Mouse (Mus musculus): Measurements from ENCODE around the gene Ntm. TPM values are rescaled to one million over a fixed set of nuclear protein-coding genes. Genes with fewer than 3 reads are reported as not detected.

Ntm gene
- total and polyA plus RNA-seq, 3 experiments = 1.6 to 1.9 (median 1.8) TPM

DNA sequence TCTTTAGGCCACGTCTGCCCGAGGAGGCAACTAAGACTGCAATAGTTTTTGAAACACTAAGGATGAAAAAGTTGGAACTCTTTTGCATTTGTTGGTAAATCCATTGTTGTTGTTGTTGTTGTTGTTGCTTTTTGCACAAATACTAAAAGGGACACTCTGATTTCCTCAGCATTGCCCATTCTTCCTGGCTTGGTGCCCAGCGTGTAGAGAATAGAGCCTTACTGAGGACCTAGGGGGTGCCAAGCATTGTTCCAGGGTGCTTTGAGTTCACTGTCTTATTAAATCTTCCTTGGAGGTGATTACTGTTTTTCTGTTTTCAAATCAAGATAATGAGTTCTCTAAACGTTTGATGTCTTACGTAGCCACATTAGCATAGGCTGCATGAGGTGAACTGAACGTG is 428.2 kb downstream of the Ntm start:
- intact Hi-C loops (cut with DNase I) = no loop called here
- no peak overlapping the region for H3K27ac ChIP-seq
- no peak for TF ChIP-seq CTCF (IDR thresholded peaks at IDR 0.05)
- no peak for TF ChIP-seq EP300 (IDR thresholded peaks at IDR 0.05; ENCODE audit: insufficient read depth, low read depth, low read length)
- no peak for TF ChIP-seq POLR2A (IDR thresholded peaks at IDR 0.05; ENCODE audit: insufficient read depth, low read depth, low read length)

DNA sequence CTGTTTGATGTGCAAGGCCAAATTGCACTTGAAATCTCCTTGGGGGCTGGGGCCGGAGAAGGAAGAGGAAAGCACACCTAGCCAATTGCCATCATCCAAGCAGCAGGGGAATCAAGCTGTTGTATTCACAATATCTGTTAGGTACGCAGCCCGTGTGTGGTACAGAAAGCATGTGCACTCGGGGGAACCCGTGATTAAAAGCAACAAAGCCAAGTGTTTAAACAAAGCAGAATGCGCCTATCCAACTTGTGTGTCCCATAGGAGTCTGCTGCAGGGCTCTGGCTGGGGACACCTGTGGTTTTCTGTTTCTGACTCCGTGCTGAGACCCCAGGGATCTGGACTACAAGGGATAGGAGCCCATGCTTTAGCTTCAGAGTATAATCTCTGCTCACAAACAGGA is 428.6 kb downstream of the Ntm start:
- Histone ChIP-seq H3K27me3 (ENCODE audit: control insufficient read depth, insufficient read depth, low read length) (no peaks in the 10 kb centered on the region; the same call in 1 of the 2 replicates), H3K4me1 (ENCODE audit: control insufficient read depth, insufficient read depth, low read length) (no peaks in the 10 kb centered on the region), H3K27ac (no peak overlapping the region), H3K36me3 (ENCODE audit: control insufficient read depth, insufficient read depth, low read length) (no peaks in the 10 kb centered on the region), H3K4me3 (no peak overlapping the region), H3K79me2 (replicated peaks; ENCODE audit: control insufficient read depth, insufficient read depth, low read length) (no peaks in the 10 kb centered on the region), H3K9ac (ENCODE audit: low read depth, low read length) (no peak overlapping the region)
- no peak for TF ChIP-seq CTCF (IDR thresholded peaks at IDR 0.05)
- TF ChIP-seq EP300 (IDR thresholded peaks at IDR 0.05; ENCODE audit: insufficient read depth, low read depth, low read length) = no peak
- TF ChIP-seq POLR2A (IDR thresholded peaks at IDR 0.05; ENCODE audit: insufficient read depth, low read depth, low read length) = no peak
- intact Hi-C loops (cut with DNase I) = no loop called here
- WGBS = 65% methylated on average over 7 of the region's 7 CpGs
- no peak for DNase-seq

More for the DNA sequence above, 428.2 kb downstream of the Ntm start:
- Histone ChIP-seq H3K36me3 (ENCODE audit: control insufficient read depth, insufficient read depth, low read length) (no peaks in the 10 kb centered on the region), H3K4me3 (no peak overlapping the region), H3K4me1 (ENCODE audit: control insufficient read depth, insufficient read depth, low read length) (no peaks in the 10 kb centered on the region), H3K27me3 (ENCODE audit: control insufficient read depth, insufficient read depth, low read length) (no peaks in the 10 kb centered on the region; the same call in 1 of the 2 replicates), H3K9ac (ENCODE audit: low read depth, low read length) (no peak overlapping the region), H3K79me2 (replicated peaks; ENCODE audit: control insufficient read depth, insufficient read depth, low read length) (no peaks in the 10 kb centered on the region)
- DNase-seq = no peak
- WGBS = 76% methylated on average over 6 of the region's 6 CpGs

DNA sequence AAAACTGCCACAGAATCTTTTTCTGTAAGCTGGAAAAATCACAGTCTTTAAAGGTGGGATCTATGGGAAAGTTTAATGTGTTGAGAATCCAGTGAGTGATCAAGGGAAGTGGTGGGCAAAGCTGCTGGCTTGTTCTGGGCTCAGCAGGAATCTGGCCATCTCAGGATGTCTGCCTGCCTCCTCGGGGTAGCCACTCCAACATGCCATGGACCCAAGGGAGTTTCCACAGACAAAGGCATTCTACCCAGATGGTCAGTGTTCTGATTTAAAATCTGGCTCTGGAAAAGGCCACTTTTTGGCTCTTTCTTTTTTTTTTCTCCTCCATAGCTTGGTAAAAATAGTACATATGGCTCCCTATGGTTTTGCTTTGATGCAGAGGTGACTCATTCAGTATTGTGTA is 429.4 kb downstream of the Ntm start:
- 33% methylated on average over 1 of the region's 1 CpGs for WGBS
- Histone ChIP-seq H3K9ac (ENCODE audit: low read depth, low read length) (no peak overlapping the region), H3K36me3 (ENCODE audit: control insufficient read depth, insufficient read depth, low read length) (no peaks in the 10 kb centered on the region), H3K4me1 (ENCODE audit: control insufficient read depth, insufficient read depth, low read length) (no peaks in the 10 kb centered on the region), H3K4me3 (no peak overlapping the region), H3K27ac (no peak overlapping the region), H3K27me3 (ENCODE audit: control insufficient read depth, insufficient read depth, low read length) (no peaks in the 10 kb centered on the region; the same call in 1 of the 2 replicates), H3K79me2 (replicated peaks; ENCODE audit: control insufficient read depth, insufficient read depth, low read length) (no peaks in the 10 kb centered on the region)
- intact Hi-C loops (cut with DNase I) = no loop called here
- TF ChIP-seq POLR2A (IDR thresholded peaks at IDR 0.05; ENCODE audit: insufficient read depth, low read depth, low read length) (no peak), CTCF (IDR thresholded peaks at IDR 0.05) (no peak), EP300 (IDR thresholded peaks at IDR 0.05; ENCODE audit: insufficient read depth, low read depth, low read length) (no peak)
- DNase-seq = no peak

DNA sequence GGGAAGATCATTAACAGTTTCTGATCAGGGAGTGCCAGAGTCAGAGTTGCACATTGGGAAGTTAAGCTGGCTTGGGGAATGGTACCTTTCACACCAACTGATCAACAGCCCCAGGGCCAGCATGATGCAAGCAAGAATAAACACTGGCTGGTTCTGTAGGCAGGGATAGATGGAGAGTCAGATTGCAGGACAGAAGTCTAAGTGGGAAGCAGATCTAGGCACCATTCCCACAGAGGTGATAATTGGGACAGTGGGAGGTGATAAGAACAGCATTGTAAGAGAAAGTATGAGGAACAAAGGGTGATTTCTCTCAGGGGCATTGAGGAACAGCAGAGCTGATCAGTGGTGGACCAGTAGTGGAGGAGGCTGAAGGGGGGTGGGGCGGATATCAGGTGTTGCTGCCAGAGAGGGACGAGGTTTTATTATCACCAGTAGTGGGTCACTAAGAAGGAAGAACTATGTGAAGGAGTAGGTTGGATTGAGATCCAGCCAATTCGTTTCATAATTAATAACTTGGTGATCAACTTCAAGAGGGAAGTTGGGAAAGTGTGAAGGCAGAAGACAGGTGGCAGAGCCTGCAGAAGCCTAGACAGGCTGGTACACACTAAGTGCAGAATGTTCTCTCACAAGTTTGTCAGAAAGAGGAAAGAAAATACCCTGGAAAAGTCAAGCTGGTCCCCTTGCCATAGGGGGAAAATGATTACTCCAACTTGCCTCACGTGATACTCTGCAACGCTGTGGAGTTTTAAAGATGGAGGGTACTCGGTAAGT is 431.6 kb downstream of the Ntm start:
- no peak for TF ChIP-seq POLR2A (IDR thresholded peaks at IDR 0.05; ENCODE audit: insufficient read depth, low read depth, low read length)
- no peak overlapping the region for H3K9ac ChIP-seq (ENCODE audit: low read depth, low read length)
- DNase-seq = no peak
- no peaks in the 10 kb centered on the region; the same call in 1 of the 2 replicates for H3K27me3 ChIP-seq (ENCODE audit: control insufficient read depth, insufficient read depth, low read length)
- H3K4me1 ChIP-seq (ENCODE audit: control insufficient read depth, insufficient read depth, low read length) = no peaks in the 10 kb centered on the region
- no peak overlapping the region for H3K4me3 ChIP-seq
- no peaks in the 10 kb centered on the region for H3K79me2 ChIP-seq (replicated peaks; ENCODE audit: control insufficient read depth, insufficient read depth, low read length)
- intact Hi-C loops (cut with DNase I) = no loop called here
- WGBS = 66% methylated on average over 6 of the region's 6 CpGs
- no peaks in the 10 kb centered on the region for H3K36me3 ChIP-seq (ENCODE audit: control insufficient read depth, insufficient read depth, low read length)
- no peak overlapping the region for H3K27ac ChIP-seq

DNA sequence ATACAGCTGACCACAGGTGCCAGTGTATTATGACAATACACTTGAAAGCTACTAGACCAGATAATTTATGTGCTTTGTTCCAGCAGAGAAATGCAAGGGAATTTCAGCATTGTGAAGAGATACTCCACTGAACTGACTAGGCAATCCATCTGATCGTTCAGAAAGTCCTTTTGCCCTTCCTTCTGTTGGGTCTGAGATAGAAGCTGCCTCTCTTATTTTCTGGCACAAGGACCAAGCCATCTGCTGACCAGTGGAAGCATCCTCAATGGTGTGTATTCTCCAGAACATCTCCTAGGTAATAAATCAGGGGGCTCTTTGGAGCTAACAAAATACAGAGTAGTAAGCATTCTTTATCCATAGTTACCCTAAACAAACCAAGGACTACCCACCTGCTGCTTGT is 438.8 kb downstream of the Ntm start:
- H3K36me3 ChIP-seq (ENCODE audit: control insufficient read depth, insufficient read depth, low read length) = no peaks in the 10 kb centered on the region
- H3K27me3 ChIP-seq (ENCODE audit: control insufficient read depth, insufficient read depth, low read length) = no peaks in the 10 kb centered on the region
- WGBS = 61% methylated on average over 1 of the region's 1 CpGs
- no peak overlapping the region for H3K9ac ChIP-seq (ENCODE audit: low read depth, low read length)
- H3K4me1 ChIP-seq (ENCODE audit: control insufficient read depth, insufficient read depth, low read length) = no peaks in the 10 kb centered on the region
- intact Hi-C loops (cut with DNase I) = no loop called here
- no peak overlapping the region for H3K27ac ChIP-seq
- no peaks in the 10 kb centered on the region for H3K79me2 ChIP-seq (replicated peaks; ENCODE audit: control insufficient read depth, insufficient read depth, low read length)
- no peak for DNase-seq
- TF ChIP-seq EP300 (IDR thresholded peaks at IDR 0.05; ENCODE audit: insufficient read depth, low read depth, low read length) (no peak), POLR2A (IDR thresholded peaks at IDR 0.05; ENCODE audit: insufficient read depth, low read depth, low read length) (no peak), CTCF (IDR thresholded peaks at IDR 0.05) (no peak)
- no peak overlapping the region for H3K4me3 ChIP-seq

DNA sequence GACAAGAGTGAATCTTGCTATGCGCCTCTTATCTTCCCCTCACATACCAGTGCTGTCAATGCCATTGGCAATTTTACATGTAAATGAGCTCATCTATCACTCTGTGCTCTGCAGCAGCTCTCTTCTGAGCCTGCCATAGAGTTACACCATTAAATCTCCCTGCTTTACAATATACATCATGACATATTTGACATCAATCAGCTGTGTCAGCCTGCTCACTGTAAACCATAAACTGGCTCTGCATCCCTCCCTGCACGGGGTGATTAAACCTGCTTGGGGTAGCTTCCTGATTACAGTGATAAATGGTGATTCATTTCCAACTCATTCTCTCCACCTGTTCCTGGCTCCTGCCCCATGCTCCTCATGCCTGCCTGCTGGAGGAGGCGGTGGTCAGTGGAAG is 439.7 kb downstream of the Ntm start:
- no peak for TF ChIP-seq POLR2A (IDR thresholded peaks at IDR 0.05; ENCODE audit: insufficient read depth, low read depth, low read length)
- TF ChIP-seq CTCF (IDR thresholded peaks at IDR 0.05) = no peak
- no peak for TF ChIP-seq EP300 (IDR thresholded peaks at IDR 0.05; ENCODE audit: insufficient read depth, low read depth, low read length)
- Histone ChIP-seq H3K36me3 (ENCODE audit: control insufficient read depth, insufficient read depth, low read length) (no peaks in the 10 kb centered on the region), H3K27me3 (ENCODE audit: control insufficient read depth, insufficient read depth, low read length) (no peaks in the 10 kb centered on the region), H3K79me2 (replicated peaks; ENCODE audit: control insufficient read depth, insufficient read depth, low read length) (no peaks in the 10 kb centered on the region), H3K4me3 (no peak overlapping the region), H3K27ac (no peak overlapping the region), H3K4me1 (ENCODE audit: control insufficient read depth, insufficient read depth, low read length) (no peaks in the 10 kb centered on the region), H3K9ac (ENCODE audit: low read depth, low read length) (no peak overlapping the region)
- WGBS = 52% methylated on average over 3 of the region's 3 CpGs
- intact Hi-C loops (cut with DNase I) = no loop called here
- DNase-seq = no peak

Data from heart, adult 2 months (tissue).